Mouse (Mus musculus): ENCODE data around the gene E130114P18Rik.

DNA sequence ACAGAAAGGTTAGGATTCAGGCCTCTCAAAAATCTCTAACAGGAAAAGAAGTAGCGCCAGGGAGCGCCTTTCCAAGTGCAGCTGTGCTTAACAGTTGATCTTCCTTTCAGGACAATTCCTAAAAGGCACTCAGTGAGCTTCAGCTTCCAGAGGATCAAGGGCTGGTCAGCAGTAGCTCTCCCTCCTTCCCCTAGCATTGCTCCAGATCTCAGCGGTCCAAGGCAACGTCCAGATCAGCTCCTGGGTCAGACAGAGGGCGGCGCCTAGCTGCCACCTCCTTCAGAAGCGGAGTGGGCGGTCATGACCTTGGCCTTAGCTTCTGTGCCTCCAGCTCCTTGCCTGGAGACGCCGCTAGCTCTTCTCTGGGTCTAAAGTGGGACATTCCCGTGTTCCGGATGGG is 23.6 kb downstream of the E130114P18Rik start:
- no peak for TF ChIP-seq CTCF (IDR thresholded peaks at IDR 0.05; ENCODE audit: borderline replicate concordance, insufficient read depth, low read depth, low read length)
- no peak for TF ChIP-seq POLR2A (IDR thresholded peaks at IDR 0.05; ENCODE audit: borderline replicate concordance, insufficient read depth, low read length)
